Mouse (Mus musculus): ENCODE measurements around the gene Rnf180.

GRCm38 (mm10) chr13:105210746-105211145 lies 83.9 kb downstream of the Rnf180 start:
- TF ChIP-seq CTCF (IDR thresholded peaks at IDR 0.05; ENCODE audit: low read depth) = no peak
- TF ChIP-seq EP300 (IDR thresholded peaks at IDR 0.05; ENCODE audit: low read depth) = no peak

All from liver, postnatal 0 days (tissue).